Mouse (Mus musculus) liver, adult 2 months (tissue): ENCODE measurements around the gene Tshr. TPM values are rescaled to one million over a fixed set of nuclear protein-coding genes. Genes with fewer than 3 reads are reported as not detected.

Experiments used
- DNase-seq: peaks from one replicate; pipeline ENCODE4 v3.0.0-alpha.2; 2011; ENCODE audit warnings: low read depth, low spot score; ENCODE audit errors: extremely low read depth
- H3K27ac ChIP-seq: fragments of 200-500 bp; replicated peaks from 2 replicates; pipeline ENCODE4 v1.5.1; 2012; ENCODE audit warnings: low read depth, mild to moderate bottlenecking, control low read depth, inconsistent platforms, low read length; ENCODE audit not compliant: insufficient read depth
- H3K27me3 ChIP-seq: fragments of 200-500 bp; 2 replicates; pipeline ENCODE4 v1.6.1; 2012; ENCODE audit warnings: mild to moderate bottlenecking, moderate library complexity, low read length, inconsistent platforms; ENCODE audit not compliant: control insufficient read depth, insufficient read depth
- H3K36me3 ChIP-seq: fragments of 200-500 bp; 2 replicates; pipeline ENCODE4 v1.6.1; 2012; ENCODE audit warnings: low read length, inconsistent platforms; ENCODE audit not compliant: control insufficient read depth, insufficient read depth
- H3K4me1 ChIP-seq: fragments of 200-500 bp; 2 replicates; pipeline ENCODE4 v1.6.1; 2011; ENCODE audit warnings: low read length; ENCODE audit not compliant: control insufficient read depth, insufficient read depth
- H3K4me3 ChIP-seq: fragments of 200-500 bp; 2 replicates; pipeline ENCODE4 v1.5.1; 2011; ENCODE audit warnings: low read depth, mild to moderate bottlenecking, control low read depth, low read length, moderate library complexity; ENCODE audit not compliant: insufficient read depth
- H3K79me2 ChIP-seq: fragments of 200-500 bp; 2 replicates; pipeline ENCODE4 v1.6.1; 2012; ENCODE audit warnings: inconsistent platforms, mild to moderate bottlenecking, low read length, moderate library complexity; ENCODE audit not compliant: control insufficient read depth, insufficient read depth
- H3K9ac ChIP-seq: fragments of 200-500 bp; 2 replicates; pipeline ENCODE4 v1.6.1; 2012; ENCODE audit warnings: low read depth, mild to moderate bottlenecking, control low read depth, inconsistent platforms, low read length
- CTCF ChIP-seq: fragments of 200-500 bp; IDR thresholded peaks from 2 replicates; pipeline ENCODE4 v1.5.1; 2011; ENCODE audit warnings: low read depth, low read length, control low read depth
- POLR2A ChIP-seq: fragments of 200-500 bp; IDR thresholded peaks from 2 replicates; pipeline ENCODE4 v1.6.1; 2011; ENCODE audit warnings: low read length, control low read depth; ENCODE audit not compliant: insufficient read depth; ENCODE audit errors: extremely low read depth
- WGBS: fragments of 180-500 bp; shearing (Covaris S2); methylation state at CpG from one replicate; pipeline ENCODE4 v1.1.7; 2018; 5-methylcytosine and 5-hydroxymethylcytosine counted together
- polyA plus RNA-seq: library from polyadenylated mRNA; depleted of rRNA; stranded (reverse); fragments of >200 nt; gene quantifications from 2 replicates; pipeline ENCODE4 v1.2.3, GENCODE M21; 2012; rRNA removed
- total RNA-seq: library from RNA; depleted of rRNA; stranded (reverse); fragments of >200 nt; gene quantifications from 2 replicates; pipeline ENCODE4 v1.2.3, GENCODE M21; 2014; rRNA removed

The Tshr gene
- total and polyA plus RNA-seq, 2 experiments = not detected

GRCm38 (mm10) chr12:91589847-91590690, 205.7 kb downstream of the Tshr start, which contains the start of gene Gtf2a1:
TSS of gene Gtf2a1 (minus strand) at chr12:91590487.
- TF ChIP-seq CTCF (no peak), POLR2A (peak; percentile 100)
- Histone ChIP-seq H3K36me3 (peaks cover 3% of the 10 kb centered on the region; the same call in 1 of the 2 replicates), H3K27ac (peak within 1 kb of the TSS; percentile 98), H3K27me3 (no peaks in the 10 kb centered on the region), H3K79me2 (no peaks in the 10 kb centered on the region; the same call in 1 of the 2 replicates), H3K9ac (peak within 1 kb of the TSS; percentile 98), H3K4me3 (peak within 1 kb of the TSS; percentile 95), H3K4me1 (peaks cover 4% of the 10 kb centered on the region)
- peak; percentile 92 for DNase-seq
- WGBS = under 1% methylated on average over 77 of the region's 99 CpGs

- H3K4me3 ChIP-seq = peak overlapping the region; percentile 95
- H3K36me3 ChIP-seq = no peaks in the 10 kb centered on the region
- no peaks in the 10 kb centered on the region for H3K27me3 ChIP-seq
- WGBS = 4% methylated on average over 6 of the region's 6 CpGs
- no peaks in the 10 kb centered on the region; the same call in 1 of the 2 replicates for H3K79me2 ChIP-seq
- H3K4me1 ChIP-seq = peaks cover 4% of the 10 kb centered on the region
- peak; percentile 72 for DNase-seq
- peak overlapping the region; percentile 98 for H3K27ac ChIP-seq
- TF ChIP-seq POLR2A (no peak), CTCF (no peak)
- H3K9ac ChIP-seq = peak overlapping the region; percentile 98
Observed at GRCm38 (mm10) chr12:91590716-91591115, 206.4 kb downstream of the Tshr start.

- Histone ChIP-seq H3K4me3 (peak overlapping the region; percentile 1; the same call in 1 of the 2 replicates), H3K79me2 (no peaks in the 10 kb centered on the region; the same call in 1 of the 2 replicates), H3K9ac (no peak overlapping the region), H3K27ac (peak overlapping the region; percentile 98), H3K27me3 (no peaks in the 10 kb centered on the region), H3K4me1 (peaks cover 4% of the 10 kb centered on the region), H3K36me3 (no peaks in the 10 kb centered on the region)
- no peak for TF ChIP-seq POLR2A
- TF ChIP-seq CTCF = no peak
- 100% methylated on average over 1 of the region's 1 CpGs for WGBS
- DNase-seq = no peak
Observed at GRCm38 (mm10) chr12:91591191-91591590, 206.8 kb downstream of the Tshr start.

GRCm38 (mm10) chr12:91592128-91592527, 207.8 kb downstream of the Tshr start:
- Histone ChIP-seq H3K27me3 (no peaks in the 10 kb centered on the region), H3K4me1 (peaks cover 4% of the 10 kb centered on the region), H3K27ac (no peak overlapping the region), H3K9ac (no peak overlapping the region), H3K4me3 (no peak overlapping the region), H3K79me2 (no peaks in the 10 kb centered on the region; the same call in 1 of the 2 replicates), H3K36me3 (no peaks in the 10 kb centered on the region)
- WGBS = 92% methylated on average over 3 of the region's 3 CpGs
- TF ChIP-seq CTCF = no peak
- no peak for TF ChIP-seq POLR2A
- no peak for DNase-seq

Other genes with a start within 250 kb of the Tshr start
- 1.2 and 1.6 TPM in 2 replicates for gene Cep128, start 154 bp upstream of the Tshr start, total RNA-seq
- 0.55 and 0.67 TPM in 2 replicates for gene Cep128, start 154 bp upstream of the Tshr start, polyA plus RNA-seq
- gene Gtf2a1, start 205.9 kb downstream of the Tshr start, total RNA-seq = 19.1 and 25.2 TPM in 2 replicates
- 8.7 and 9.7 TPM in 2 replicates for gene Gtf2a1, start 205.9 kb downstream of the Tshr start, polyA plus RNA-seq